Mouse (Mus musculus) heart, embryonic 15.5 days (tissue): ENCODE measurements around the gene Ccer2. TPM values are rescaled to one million over a fixed set of nuclear protein-coding genes. Genes with fewer than 3 reads are reported as not detected.

ENCODE experiments used
- ATAC-seq: fragments of 200-750 bp; cut with Nextera tagmentation; replicated peaks from 2 replicates; pipeline ENCODE4 v1.8.0; 2017; ENCODE audit warnings: low read depth, moderate TSS enrichment; ENCODE audit not compliant: insufficient number of reproducible peaks, insufficient read depth, low FRiP score
- H3K27ac ChIP-seq: fragments of 300-500 bp; sonication (generic); 2 replicates; pipeline ENCODE4 v1.5.1; 2015; ENCODE audit warnings: mild to moderate bottlenecking, inconsistent platforms
- H3K27me3 ChIP-seq: fragments of 300-500 bp; sonication (generic); 2 replicates; pipeline ENCODE4 v1.6.1; 2015; ENCODE audit warnings: inconsistent platforms
- H3K36me3 ChIP-seq: fragments of 300-500 bp; sonication (generic); 2 replicates; pipeline ENCODE4 v1.6.1; 2015; ENCODE audit warnings: mild to moderate bottlenecking, inconsistent platforms
- H3K4me1 ChIP-seq: fragments of 300-500 bp; sonication (generic); replicated peaks from 2 replicates; pipeline ENCODE4 v1.6.1; 2015; ENCODE audit warnings: inconsistent platforms
- H3K4me2 ChIP-seq: fragments of 300-500 bp; sonication (generic); 2 replicates; pipeline ENCODE4 v1.6.1; 2015; ENCODE audit warnings: inconsistent platforms, mild to moderate bottlenecking, moderate library complexity
- H3K4me3 ChIP-seq: fragments of 300-500 bp; sonication (generic); 2 replicates; pipeline ENCODE4 v1.5.1; 2015; ENCODE audit warnings: mild to moderate bottlenecking, inconsistent platforms
- H3K9ac ChIP-seq: fragments of 300-500 bp; sonication (generic); 2 replicates; pipeline ENCODE4 v1.6.1; 2015; ENCODE audit warnings: mild to moderate bottlenecking, inconsistent platforms
- H3K9me3 ChIP-seq: fragments of 300-500 bp; sonication (generic); replicated peaks from 2 replicates; pipeline ENCODE4 v1.6.1; 2016; ENCODE audit warnings: inconsistent platforms
- WGBS: fragments of 180-500 bp; shearing (Covaris S2); methylation state at CpG from one replicate; pipeline ENCODE4 v1.1.7; 2015; ENCODE audit warnings: mixed read lengths; 5-methylcytosine and 5-hydroxymethylcytosine counted together
- polyA plus RNA-seq: library from polyadenylated mRNA; unstranded; fragments of >200 nt; fragmentation: Nextera tagmentation; extraction: Ambion mirVana; gene quantifications from 2 replicates; pipeline ENCODE4 v1.2.1, GENCODE M21; 2015

The Ccer2 gene
- polyA plus RNA-seq, 1 experiment from 2014 or later, result not detected

GRCm38 (mm10) chr7:28775129-28775528 lies 19.2 kb downstream of the Ccer2 start:
- no peaks in the 10 kb centered on the region for H3K27me3 ChIP-seq
- H3K9ac ChIP-seq, result no peak overlapping the region
- H3K4me2 ChIP-seq, result no peak overlapping the region
- no peaks in the 10 kb centered on the region for H3K9me3 ChIP-seq
- 0 out of 2 replicates have a peak, but pooled peaks cover 4% of the 10 kb centered on the region for H3K36me3 ChIP-seq
- 86% methylated on average over 7 of the region's 7 CpGs for WGBS
- ATAC-seq, result no peak
- H3K27ac ChIP-seq, result no peak overlapping the region
- no peak overlapping the region for H3K4me3 ChIP-seq
- H3K4me1 ChIP-seq, result peaks cover 5% of the 10 kb centered on the region

DNA sequence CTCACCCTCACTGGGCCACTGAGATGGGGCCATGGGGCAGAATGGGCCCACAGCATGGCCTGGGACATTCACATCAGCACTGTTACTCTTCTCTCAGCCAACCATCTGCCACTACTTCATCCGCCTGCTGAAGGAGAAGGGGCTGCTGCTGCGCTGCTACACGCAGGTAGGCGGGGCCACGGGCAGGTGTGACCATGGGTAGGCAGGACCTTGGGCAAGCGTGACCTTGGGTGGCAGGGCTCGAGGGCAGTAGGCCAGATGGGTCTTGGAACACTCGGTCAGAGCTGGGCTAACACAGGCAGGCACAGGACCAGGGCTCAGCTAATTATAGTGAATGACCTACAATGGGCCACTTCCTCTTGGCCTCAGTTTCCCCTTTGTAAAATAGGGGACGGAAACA lies 22.9 kb downstream of the Ccer2 start:
- no peak overlapping the region for H3K4me3 ChIP-seq
- H3K27me3 ChIP-seq, result no peaks in the 10 kb centered on the region
- no peak for ATAC-seq
- peaks cover 6% of the 10 kb centered on the region; the same call in 1 of the 2 replicates for H3K36me3 ChIP-seq
- H3K9ac ChIP-seq, result no peak overlapping the region
- H3K4me2 ChIP-seq, result no peak overlapping the region
- no peak overlapping the region for H3K27ac ChIP-seq
- no peaks in the 10 kb centered on the region for H3K9me3 ChIP-seq
- H3K4me1 ChIP-seq, result peaks cover 17% of the 10 kb centered on the region
- WGBS, result 79% methylated on average over 9 of the region's 9 CpGs

GRCm38 (mm10) chr7:28780067-28780658 lies 24.2 kb downstream of the Ccer2 start:
- Histone ChIP-seq H3K4me1 (peaks cover 17% of the 10 kb centered on the region), H3K36me3 (peaks cover 10% of the 10 kb centered on the region; the same call in 1 of the 2 replicates), H3K27ac (peak overlapping the region; percentile 57), H3K9ac (no peak overlapping the region), H3K4me3 (no peak overlapping the region), H3K27me3 (no peaks in the 10 kb centered on the region), H3K4me2 (no peak overlapping the region), H3K9me3 (no peaks in the 10 kb centered on the region)
- 42% methylated on average over 6 of the region's 6 CpGs for WGBS
- peak; percentile 20; the same call in 1 of the 2 replicates for ATAC-seq

DNA sequence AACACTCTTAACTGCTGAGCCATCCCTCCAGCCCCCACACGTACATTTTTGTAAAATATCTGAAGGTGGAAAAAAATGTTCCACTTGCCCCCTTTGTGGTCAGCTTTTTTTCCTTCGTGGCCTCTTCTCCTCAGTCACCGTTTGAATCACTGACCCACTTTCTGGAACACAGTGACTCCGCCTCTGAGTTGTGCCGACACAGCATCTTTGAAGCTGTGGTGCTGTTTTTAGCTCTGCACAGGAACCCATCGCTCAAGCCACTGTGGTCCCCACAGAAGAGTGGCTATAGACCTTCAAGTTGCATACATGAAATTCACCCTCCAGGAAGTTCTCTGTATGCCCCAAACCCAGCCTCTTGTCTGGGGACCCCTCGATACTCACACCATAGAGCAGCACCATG lies 24.9 kb downstream of the Ccer2 start:
- H3K4me3 ChIP-seq, result no peak overlapping the region
- H3K36me3 ChIP-seq, result peaks cover 13% of the 10 kb centered on the region
- peak overlapping the region; percentile 57 for H3K27ac ChIP-seq
- no peaks in the 10 kb centered on the region for H3K9me3 ChIP-seq
- H3K27me3 ChIP-seq, result no peaks in the 10 kb centered on the region
- no peak overlapping the region for H3K9ac ChIP-seq
- ATAC-seq, result no peak
- WGBS, result 54% methylated on average over 7 of the region's 7 CpGs
- H3K4me1 ChIP-seq, result peaks cover 17% of the 10 kb centered on the region
- no peak overlapping the region for H3K4me2 ChIP-seq

- Histone ChIP-seq H3K36me3 (peaks cover 13% of the 10 kb centered on the region), H3K9ac (no peak overlapping the region), H3K27me3 (no peaks in the 10 kb centered on the region), H3K4me2 (no peak overlapping the region), H3K4me3 (no peak overlapping the region), H3K4me1 (peaks cover 17% of the 10 kb centered on the region), H3K27ac (0 out of 2 replicates have a peak overlapping the region, but pooled peaks have one; percentile 0), H3K9me3 (no peaks in the 10 kb centered on the region)
- 82% methylated on average over 8 of the region's 8 CpGs for WGBS
- no peak for ATAC-seq
Measured at GRCm38 (mm10) chr7:28781261-28781663, 25.3 kb downstream of the Ccer2 start.

DNA sequence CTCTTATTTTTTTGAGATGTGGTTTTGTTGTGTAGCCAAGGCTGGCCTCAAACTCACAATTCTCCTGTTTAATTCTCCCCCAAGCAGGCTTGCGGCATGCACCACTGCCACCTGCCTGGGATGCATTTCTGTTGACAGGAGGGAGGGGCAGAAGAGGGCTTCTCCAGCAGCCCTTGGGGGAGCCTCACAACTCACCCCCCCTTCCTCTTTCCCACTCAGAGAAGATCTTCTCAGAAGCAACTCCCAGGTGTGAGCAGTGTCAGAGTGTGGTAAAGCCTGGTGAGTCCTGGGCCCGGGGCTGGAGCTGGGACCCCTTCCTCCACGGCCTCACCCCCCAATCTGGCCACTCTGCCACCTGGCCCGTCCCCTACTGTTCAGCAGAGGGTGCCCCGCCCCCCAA lies 29.2 kb downstream of the Ccer2 start:
- Histone ChIP-seq H3K4me1 (peaks cover 22% of the 10 kb centered on the region), H3K4me3 (no peak overlapping the region), H3K27ac (no peak overlapping the region), H3K9me3 (no peaks in the 10 kb centered on the region), H3K9ac (no peak overlapping the region), H3K4me2 (no peak overlapping the region), H3K36me3 (peaks cover 13% of the 10 kb centered on the region), H3K27me3 (no peaks in the 10 kb centered on the region)
- WGBS, result 66% methylated on average over 5 of the region's 5 CpGs
- no peak for ATAC-seq

DNA sequence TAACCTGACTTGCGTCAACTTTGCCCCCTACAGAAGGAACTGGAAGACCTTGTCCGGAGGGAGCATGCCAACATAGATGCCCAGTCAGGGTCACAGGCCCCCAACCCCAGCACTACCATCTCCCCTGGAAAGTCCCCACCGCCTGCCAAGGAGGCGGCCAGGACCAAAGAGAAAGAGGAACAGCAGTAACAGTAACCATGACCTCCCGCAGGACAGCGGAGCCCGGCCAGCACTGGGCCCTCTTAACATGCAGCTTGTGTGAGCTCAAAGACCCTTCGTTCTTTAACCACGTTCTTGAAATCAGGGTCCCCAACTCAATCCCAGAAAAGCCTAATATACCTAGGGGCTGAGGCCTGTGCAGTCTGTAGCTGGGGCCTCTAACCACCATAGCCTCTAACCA lies 31.9 kb downstream of the Ccer2 start:
- Histone ChIP-seq H3K4me2 (no peak overlapping the region), H3K27ac (no peak overlapping the region), H3K9ac (no peak overlapping the region), H3K4me1 (0 out of 2 replicates have a peak, but pooled peaks cover 8% of the 10 kb centered on the region), H3K9me3 (no peaks in the 10 kb centered on the region), H3K27me3 (no peaks in the 10 kb centered on the region), H3K4me3 (no peak overlapping the region), H3K36me3 (peaks cover 13% of the 10 kb centered on the region)
- 85% methylated on average over 9 of the region's 9 CpGs for WGBS
- ATAC-seq, result no peak

- H3K27ac ChIP-seq, result no peak within 1 kb of the TSS
- no peak for ATAC-seq
- WGBS, result 59% methylated on average over 5 of the region's 5 CpGs
- 0 out of 2 replicates have a peak, but pooled peaks cover 6% of the 10 kb centered on the region for H3K4me1 ChIP-seq
- no peaks in the 10 kb centered on the region for H3K9me3 ChIP-seq
- H3K36me3 ChIP-seq, result peaks cover 13% of the 10 kb centered on the region
- no peaks in the 10 kb centered on the region for H3K27me3 ChIP-seq
- no peak within 1 kb of the TSS for H3K9ac ChIP-seq
- no peak within 1 kb of the TSS; the same call in 1 of the 2 replicates for H3K4me2 ChIP-seq
- peak within 1 kb of the TSS; percentile 19; the same call in 1 of the 2 replicates for H3K4me3 ChIP-seq
Measured at GRCm38 (mm10) chr7:28788307-28789195, 32.6 kb downstream of the Ccer2 start, which contains the start of gene Rinl. Rinl (plus strand) TSS chr7:28788969.

GRCm38 (mm10) chr7:28789235-28789634 lies 33.3 kb downstream of the Ccer2 start:
- H3K9ac ChIP-seq, result no peak overlapping the region
- WGBS, result 54% methylated on average over 3 of the region's 3 CpGs
- H3K4me2 ChIP-seq, result no peak overlapping the region; the same call in 1 of the 2 replicates
- peaks cover 8% of the 10 kb centered on the region for H3K36me3 ChIP-seq
- ATAC-seq, result no peak
- no peaks in the 10 kb centered on the region for H3K27me3 ChIP-seq
- no peak overlapping the region for H3K27ac ChIP-seq
- peak overlapping the region; percentile 19; the same call in 1 of the 2 replicates for H3K4me3 ChIP-seq
- H3K4me1 ChIP-seq, result 0 out of 2 replicates have a peak, but pooled peaks cover 6% of the 10 kb centered on the region
- H3K9me3 ChIP-seq, result no peaks in the 10 kb centered on the region

DNA sequence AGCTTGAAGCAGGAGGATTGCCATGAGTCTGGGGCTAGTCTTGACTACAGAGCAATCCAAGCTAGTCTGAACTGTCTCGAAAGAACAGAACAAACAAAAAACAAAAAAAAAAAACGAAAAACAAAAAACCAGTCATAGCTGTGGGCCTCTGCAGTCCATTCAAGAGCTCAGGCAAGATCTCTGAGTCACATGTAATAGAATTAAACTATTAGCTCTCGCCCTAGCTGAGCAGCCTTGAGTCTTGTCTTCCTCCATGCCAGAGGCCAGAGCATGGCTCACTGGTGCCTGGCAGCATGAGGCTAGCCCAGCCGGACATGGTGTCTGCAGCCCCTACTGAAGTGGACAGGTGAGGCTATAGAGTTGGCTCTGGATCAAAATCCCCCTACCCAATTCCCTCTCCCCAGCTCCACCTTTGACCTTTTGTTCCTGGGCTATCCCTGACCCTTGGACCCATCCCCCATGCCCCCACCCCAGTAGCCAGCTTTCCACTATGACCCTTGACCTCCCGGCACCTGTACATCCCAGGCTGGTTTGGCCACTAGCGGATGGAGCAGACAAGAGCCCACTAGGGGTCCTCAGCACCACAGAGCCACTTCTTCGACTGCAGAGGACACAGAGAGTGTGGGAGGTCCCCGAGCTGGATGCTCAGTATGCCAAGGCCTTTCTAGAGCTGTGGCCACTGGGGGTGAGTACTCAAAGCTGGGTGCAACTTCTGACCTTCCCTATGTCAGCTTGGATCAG lies 34.3 kb downstream of the Ccer2 start:
- Histone ChIP-seq H3K27me3 (no peaks in the 10 kb centered on the region), H3K9me3 (no peaks in the 10 kb centered on the region), H3K4me2 (no peak overlapping the region), H3K9ac (no peak overlapping the region), H3K4me3 (no peak overlapping the region), H3K4me1 (0 out of 2 replicates have a peak, but pooled peaks cover 6% of the 10 kb centered on the region), H3K27ac (no peak overlapping the region), H3K36me3 (peaks cover 8% of the 10 kb centered on the region)
- no peak for ATAC-seq
- WGBS, result 57% methylated on average over 8 of the region's 8 CpGs

DNA sequence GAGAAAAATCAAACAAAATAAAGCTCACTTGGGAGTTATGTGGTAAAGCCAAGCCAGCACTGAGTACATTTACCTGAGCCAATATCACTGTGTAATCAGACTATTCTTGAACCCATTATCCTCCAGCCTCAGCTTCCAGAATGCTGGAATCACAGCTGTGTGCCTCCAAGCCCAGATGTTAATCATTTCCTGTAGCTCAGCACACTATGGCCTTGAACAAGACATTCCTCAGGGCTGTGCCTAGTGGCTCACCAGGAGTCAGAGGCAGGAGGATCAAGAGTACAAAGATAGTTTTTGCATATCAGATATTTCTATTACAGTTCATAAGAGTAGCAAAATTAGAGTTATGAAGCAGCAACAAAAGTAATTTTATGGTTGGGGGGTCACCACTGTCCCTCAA lies 35.7 kb downstream of the Ccer2 start:
- H3K9me3 ChIP-seq, result no peaks in the 10 kb centered on the region
- H3K27me3 ChIP-seq, result no peaks in the 10 kb centered on the region
- H3K4me1 ChIP-seq, result peaks cover 4% of the 10 kb centered on the region
- H3K27ac ChIP-seq, result no peak overlapping the region
- no peak overlapping the region for H3K4me2 ChIP-seq
- H3K4me3 ChIP-seq, result no peak overlapping the region
- H3K36me3 ChIP-seq, result peaks cover 4% of the 10 kb centered on the region; the same call in 1 of the 2 replicates
- no peak overlapping the region for H3K9ac ChIP-seq
- no peak for ATAC-seq
